Mouse (Mus musculus) ovary, postnatal 10 days (tissue): ENCODE results near the gene Stac2.

Source experiments
- DNase-seq: peaks from one replicate; pipeline ENCODE4 v3.0.0; 2022; ENCODE audit warnings: low spot score

Gene Stac2

GRCm38 (mm10) chr11:98052989-98053834 is at the start of gene Stac2:
Gene Stac2, minus strand, starts transcription at chr11:98053462.
- peak; percentile 56 for DNase-seq

- DNase-seq, result no peak
Observed at GRCm38 (mm10) chr11:98101332-98101731, 48.1 kb upstream of the Stac2 start.

- DNase-seq, result no peak
Observed at GRCm38 (mm10) chr11:98090583-98090982, 37.3 kb upstream of the Stac2 start.

GRCm38 (mm10) chr11:98088224-98088623 is 35.0 kb upstream of the Stac2 start:
- no peak for DNase-seq

- DNase-seq, result no peak
Observed at GRCm38 (mm10) chr11:98086574-98086973, 33.3 kb upstream of the Stac2 start.

- no peak for DNase-seq
Observed at GRCm38 (mm10) chr11:98086141-98086540, 32.9 kb upstream of the Stac2 start.

- no peak for DNase-seq
Observed at GRCm38 (mm10) chr11:98082745-98083144, 29.5 kb upstream of the Stac2 start.

- no peak for DNase-seq
Observed at GRCm38 (mm10) chr11:98080450-98080849, 27.2 kb upstream of the Stac2 start.

- no peak for DNase-seq
Observed at GRCm38 (mm10) chr11:98077086-98077485, 23.8 kb upstream of the Stac2 start.

- peak; percentile 86 for DNase-seq
Observed at GRCm38 (mm10) chr11:98075195-98075808, 22.0 kb upstream of the Stac2 start.

GRCm38 (mm10) chr11:98073442-98073841 is 20.2 kb upstream of the Stac2 start:
- DNase-seq, result no peak

- no peak for DNase-seq
Observed at GRCm38 (mm10) chr11:98067255-98067654, 14.0 kb upstream of the Stac2 start.

- DNase-seq, result no peak
Observed at GRCm38 (mm10) chr11:98066201-98066600, 12.9 kb upstream of the Stac2 start.

GRCm38 (mm10) chr11:98061904-98062562 is 8.8 kb upstream of the Stac2 start:
- DNase-seq, result no peak

GRCm38 (mm10) chr11:98061441-98061840 is 8.2 kb upstream of the Stac2 start:
- no peak for DNase-seq

GRCm38 (mm10) chr11:98060104-98060692 is 6.9 kb upstream of the Stac2 start:
- DNase-seq, result no peak

GRCm38 (mm10) chr11:98059662-98060061 is 6.4 kb upstream of the Stac2 start:
- no peak for DNase-seq

- no peak for DNase-seq
Observed at GRCm38 (mm10) chr11:98057998-98058397, 4.7 kb upstream of the Stac2 start.

- no peak for DNase-seq
Observed at GRCm38 (mm10) chr11:98057466-98057865, 4.2 kb upstream of the Stac2 start.

GRCm38 (mm10) chr11:98052129-98052988 is 903 bp downstream of the Stac2 start:
- no peak for DNase-seq

GRCm38 (mm10) chr11:98051611-98052128 is 1.6 kb downstream of the Stac2 start:
- no peak for DNase-seq
